ENCODE assay signal across 9 mouse cellular contexts in the genomic region with DNA sequence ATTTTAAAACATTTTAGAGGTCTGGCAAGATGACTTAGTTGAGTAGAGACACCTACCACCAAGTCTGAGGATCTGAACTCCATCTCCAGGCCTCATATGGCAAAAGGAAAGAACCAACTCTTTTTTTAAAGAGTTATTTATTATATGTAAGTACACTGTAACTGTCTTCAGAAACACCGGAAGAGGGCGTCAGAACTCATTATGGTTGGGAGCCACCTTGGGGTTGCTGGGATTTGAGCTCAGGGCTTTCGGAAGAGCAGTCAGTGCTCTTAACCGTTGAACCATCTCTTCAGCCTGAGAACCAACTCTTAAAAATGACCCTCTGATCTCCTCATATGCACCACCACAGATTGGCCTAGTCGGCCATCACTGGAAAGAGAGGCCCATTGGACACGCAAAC. TPM values are rescaled to one million over a fixed set of nuclear protein-coding genes. Genes with fewer than 3 reads are reported as not detected.
DNase-seq lines count a peak whose midpoint lies in the region; ATAC-seq lines count a peak whose summit lies in the region.
"Had no signal": no experiment of that assay in that cellular context is flagged by ENCODE, and none has a peak within 500 bp of the region (broad histone marks: within the 10 kb centered on the region; RNA-seq: fewer than 3 reads in every experiment).

No protein-coding gene starts in this region.

- peaks cover 7 to 10% of the 10 kb centered on the region in 2 experiments for H3K4me1 ChIP-seq in heart, embryonic 14.5 days (ENCODE audit: control insufficient read depth in 2 of 2, insufficient read depth in 2 of 2, low read length in 2 of 2)
- H3K4me1 ChIP-seq in forebrain, embryonic 11.5 days (replicated peaks; ENCODE audit: control insufficient read depth, insufficient read depth, low read length): 0 out of 2 replicates have a peak, but pooled peaks cover 5% of the 10 kb centered on the region
- H3K4me1 ChIP-seq in liver, embryonic 13.5 days (replicated peaks): peaks cover 43% of the 10 kb centered on the region

- no peak overlapping the region for H3K4me3 ChIP-seq in heart, embryonic 14.5 days (ENCODE audit: control insufficient read depth in 1 of 2, insufficient read depth in 1 of 2, low read depth in 1 of 2, low read length in 2 of 2)
- H3K4me3 ChIP-seq in forebrain, embryonic 11.5 days (ENCODE audit: low read depth, low read length): no peak overlapping the region
- peak overlapping the region; percentile 95; the same call in 1 of the 2 replicates for H3K4me3 ChIP-seq in liver, embryonic 13.5 days (replicated peaks)

- no peak for DNase-seq in heart, postnatal 10 days
- peak; percentile 45 for DNase-seq in A20 (ENCODE audit: low read depth, low spot score)
- no peak for DNase-seq in forebrain, embryonic 11.5 days (ENCODE audit: low spot score)
- no peak for DNase-seq in liver, embryonic 13.5 days
- DNase-seq in spleen, postnatal 36 days (ENCODE audit: low spot score in 2 of 2): no peak
- DNase-seq in frontal cortex, postnatal 36 days (ENCODE audit: low spot score in 2 of 2): no peak
- no peak for DNase-seq in right cerebral cortex, postnatal 25 days
- DNase-seq: kidney, postnatal 4 days had no signal

- peak overlapping the region; percentile 93; the same call in 1 of the 2 replicates for H3K4me2 ChIP-seq in heart, embryonic 14.5 days (ENCODE audit: low read length)
- peak overlapping the region; percentile 68; the same call in 1 of the 2 replicates for H3K4me2 ChIP-seq in forebrain, embryonic 11.5 days (ENCODE audit: low read depth, low read length, severe bottlenecking)
- H3K4me2 ChIP-seq in liver, embryonic 13.5 days: peak overlapping the region; percentile 95

- H3K9me3 ChIP-seq in heart, embryonic 14.5 days (ENCODE audit: control insufficient read depth, low read length): no peaks in the 10 kb centered on the region
- H3K9me3 ChIP-seq in forebrain, embryonic 11.5 days (ENCODE audit: control insufficient read depth, low read length): no peaks in the 10 kb centered on the region
- no peaks in the 10 kb centered on the region for H3K9me3 ChIP-seq in liver, embryonic 13.5 days (replicated peaks)

- H3K36me3 ChIP-seq in heart, embryonic 14.5 days (ENCODE audit: control insufficient read depth, insufficient read depth, low read length): peaks cover 31% of the 10 kb centered on the region
- H3K36me3 ChIP-seq in forebrain, embryonic 11.5 days (ENCODE audit: control insufficient read depth, insufficient read depth, low read length): peaks cover 17% of the 10 kb centered on the region
- peaks cover 30% of the 10 kb centered on the region for H3K36me3 ChIP-seq in liver, embryonic 13.5 days

- no peak overlapping the region for H3K9ac ChIP-seq in heart, embryonic 14.5 days (ENCODE audit: low read length)
- no peak overlapping the region for H3K9ac ChIP-seq in forebrain, embryonic 11.5 days (ENCODE audit: low read length)
- peak overlapping the region; percentile 96; the same call in 1 of the 2 replicates for H3K9ac ChIP-seq in liver, embryonic 13.5 days

- no peaks in the 10 kb centered on the region for H3K27me3 ChIP-seq in heart, embryonic 14.5 days (ENCODE audit: control insufficient read depth, insufficient read depth, low read length)
- H3K27me3 ChIP-seq in forebrain, embryonic 11.5 days (ENCODE audit: control insufficient read depth, insufficient read depth, low read length): no peaks in the 10 kb centered on the region
- H3K27me3 ChIP-seq in liver, embryonic 13.5 days: no peaks in the 10 kb centered on the region

- 88% methylated on average over 6 of the region's 6 CpGs for WGBS in heart, embryonic 14.5 days
- 89% methylated on average over 6 of the region's 6 CpGs for WGBS in forebrain, embryonic 11.5 days
- 82% methylated on average over 6 of the region's 6 CpGs for WGBS in liver, embryonic 13.5 days (ENCODE audit: insufficient replicate concordance)

- H3K27ac ChIP-seq in heart, embryonic 14.5 days (replicated peaks in 1 of 2; ENCODE audit: control insufficient read depth in 1 of 2, insufficient read depth in 1 of 2, low read depth in 2 of 2, low read length in 2 of 2): peak overlapping the region in 1 of 2 experiments; percentile 95; a peak in 2 of 4 replicates
- no peak overlapping the region for H3K27ac ChIP-seq in forebrain, embryonic 11.5 days (ENCODE audit: low read depth, low read length)
- peak overlapping the region; percentile 88; the same call in 1 of the 2 replicates for H3K27ac ChIP-seq in liver, embryonic 13.5 days

- no peak for ATAC-seq in heart, embryonic 14.5 days (ENCODE audit: insufficient number of reproducible peaks, insufficient read depth, low FRiP score, low read depth)
- no peak for ATAC-seq in forebrain, embryonic 11.5 days (replicated peaks; ENCODE audit: low FRiP score)
- no peak for ATAC-seq in liver, embryonic 13.5 days (ENCODE audit: low read depth)

- intact Hi-C loops in heart, postnatal 10 days (cut with DNase I): no loop called here

RNA-seq across cellular contexts. Expression of gene Ppan, which starts 0.8 kb away (rescaled TPM):
- 28.2 and 30.0 TPM in 2 replicates for polyA plus RNA-seq in heart, embryonic 14.5 days (2014; fragmentation: Nextera tagmentation; extraction: Ambion mirVana)
- 10 to 100 TPM; 13.2 to 13.9 TPM for total RNA-seq in heart, postnatal 10 days (2021)
- polyA plus RNA-seq in forebrain, embryonic 11.5 days (2014; fragmentation: Nextera tagmentation; extraction: Ambion mirVana): 71.2 and 75.1 TPM in 2 replicates
- 89.6 and 90.5 TPM in 2 replicates for polyA plus RNA-seq in liver, embryonic 13.5 days (2015; fragmentation: Nextera tagmentation; extraction: Ambion mirVana)

RNA-seq across cellular contexts. Expression of gene Angptl6, which starts 7.7 kb away (rescaled TPM):
- 1.9 and 2.7 TPM in 2 replicates for polyA plus RNA-seq in heart, embryonic 14.5 days (2014; fragmentation: Nextera tagmentation; extraction: Ambion mirVana)
- total RNA-seq in heart, postnatal 10 days (2021): 1 to 10 TPM; 1.7 to 1.8 TPM
- polyA plus RNA-seq in forebrain, embryonic 11.5 days (2014; fragmentation: Nextera tagmentation; extraction: Ambion mirVana): 4.3 and 5.3 TPM in 2 replicates
- polyA plus RNA-seq in liver, embryonic 13.5 days (2015; fragmentation: Nextera tagmentation; extraction: Ambion mirVana): 9.4 and 10.1 TPM in 2 replicates

RNA-seq across cellular contexts. Expression of gene Eif3g, which starts 11.2 kb away (rescaled TPM):
- 188 and 202 TPM in 2 replicates for polyA plus RNA-seq in heart, embryonic 14.5 days (2014; fragmentation: Nextera tagmentation; extraction: Ambion mirVana)
- 100 to 1,000 TPM; 109 to 113 TPM for total RNA-seq in heart, postnatal 10 days (2021)
- 334 and 367 TPM in 2 replicates for polyA plus RNA-seq in forebrain, embryonic 11.5 days (2014; fragmentation: Nextera tagmentation; extraction: Ambion mirVana)
- polyA plus RNA-seq in liver, embryonic 13.5 days (2015; fragmentation: Nextera tagmentation; extraction: Ambion mirVana): 282 and 290 TPM in 2 replicates

RNA-seq across cellular contexts. Expression of gene A230050P20Rik, which starts 18.7 kb away (rescaled TPM):
- polyA plus RNA-seq in heart, embryonic 14.5 days (2014; fragmentation: Nextera tagmentation; extraction: Ambion mirVana): 4.5 and 5.9 TPM in 2 replicates
- 1 to 10 TPM; 6.5 to 7.2 TPM for total RNA-seq in heart, postnatal 10 days (2021)
- 1.3 and 1.6 TPM in 2 replicates for polyA plus RNA-seq in forebrain, embryonic 11.5 days (2014; fragmentation: Nextera tagmentation; extraction: Ambion mirVana)
- polyA plus RNA-seq in liver, embryonic 13.5 days (2015; fragmentation: Nextera tagmentation; extraction: Ambion mirVana): 4.2 and 4.8 TPM in 2 replicates
